Mouse (Mus musculus) MEL (cell line): ENCODE data around the gene Abl1. TPM values are rescaled to one million over a fixed set of nuclear protein-coding genes. Genes with fewer than 3 reads are reported as not detected.

Source experiments
- DNase-seq: peaks from one replicate; pipeline ENCODE4 v3.0.0; 2011; ENCODE audit warnings: low read depth, low spot score
- H3K27ac ChIP-seq: 2 replicates; pipeline ENCODE4 v1.5.1; 2012; ENCODE audit warnings: low read depth, mild to moderate bottlenecking, control low read depth, low read length, moderate library complexity; ENCODE audit not compliant: control insufficient read depth
- H3K27me3 ChIP-seq, 2 experiments: fragments of 150-350 bp in 1 of 2; sonication (generic) in 1 of 2; 2 replicates each; pipeline ENCODE4 v1.6.1; 2012; ENCODE audit warnings: low read length in 2 of 2, mild to moderate bottlenecking in 2 of 2, improper control_type of control experiment in 1 of 2, moderate library complexity in 1 of 2; ENCODE audit not compliant: insufficient read depth in 2 of 2, control insufficient read depth in 1 of 2
- H3K36me3 ChIP-seq, 2 experiments: 2 replicates each; pipeline ENCODE4 v1.6.1; 2012 to 2014; ENCODE audit warnings: low read length in 2 of 2, improper control_type of control experiment in 1 of 2, inconsistent platforms in 1 of 2, mild to moderate bottlenecking in 1 of 2; ENCODE audit not compliant: insufficient read depth in 2 of 2, control insufficient read depth in 1 of 2
- H3K4me1 ChIP-seq, 2 experiments: fragments of 150-350 bp in 1 of 2; sonication (generic) in 1 of 2; 2 replicates each; pipeline ENCODE4 v1.6.1; 2012; ENCODE audit warnings: low read length in 2 of 2, improper control_type of control experiment in 1 of 2, mild to moderate bottlenecking in 1 of 2; ENCODE audit not compliant: insufficient read depth in 2 of 2, control insufficient read depth in 1 of 2
- H3K4me3 ChIP-seq, 2 experiments: fragments of 150-350 bp in 1 of 2; sonication (generic) in 1 of 2; 2 replicates each; pipeline ENCODE4 v1.5.1; 2012; ENCODE audit warnings: low read depth in 2 of 2, low read length in 2 of 2, mild to moderate bottlenecking in 2 of 2, moderate library complexity in 2 of 2, control low read depth in 1 of 2, improper control_type of control experiment in 1 of 2; ENCODE audit not compliant: control insufficient read depth in 1 of 2, insufficient read depth in 1 of 2
- H3K79me2 ChIP-seq: 2 replicates; pipeline ENCODE4 v1.6.1; 2012; ENCODE audit warnings: mild to moderate bottlenecking, low read length, moderate library complexity; ENCODE audit not compliant: control insufficient read depth, poor library complexity, insufficient read depth
- H3K9ac ChIP-seq: 2 replicates; pipeline ENCODE4 v1.6.1; 2012; ENCODE audit warnings: low read depth, mild to moderate bottlenecking, control low read depth, low read length, moderate library complexity; ENCODE audit not compliant: control insufficient read depth, poor library complexity, severe bottlenecking
- H3K9me3 ChIP-seq: fragments of 150-350 bp; sonication (generic); replicated peaks from 2 replicates; pipeline ENCODE4 v1.6.1; 2012; ENCODE audit warnings: mild to moderate bottlenecking, low read length, improper control_type of control experiment, moderate library complexity; ENCODE audit not compliant: insufficient read depth
- CTCF ChIP-seq, 3 experiments: IDR thresholded peaks in 2 of 3; conservative IDR thresholded peaks in 1 of 3; 2 replicates each; pipeline ENCODE4 v1.5.1; 2011 to 2012; ENCODE audit warnings: low read length in 3 of 3, low read depth in 2 of 3, mild to moderate bottlenecking in 2 of 3, improper control_type of control experiment in 1 of 3, inconsistent platforms in 1 of 3, mixed read lengths in 1 of 3, moderate library complexity in 1 of 3; ENCODE audit not compliant: control insufficient read depth in 1 of 3, insufficient read depth in 1 of 3, poor library complexity in 1 of 3, severe bottlenecking in 1 of 3
- EP300 ChIP-seq, 2 experiments: IDR thresholded peaks; 2 replicates each; pipeline ENCODE4 v1.6.1; 2011; ENCODE audit warnings: improper control_type of control experiment in 2 of 2, low read length in 2 of 2, low read depth in 1 of 2, mild to moderate bottlenecking in 1 of 2
- GATA1 ChIP-seq: IDR thresholded peaks from 2 replicates; pipeline ENCODE4 v1.6.1; 2011; ENCODE audit warnings: low read depth, low read length, improper control_type of control experiment
- MAFK ChIP-seq: IDR thresholded peaks from 2 replicates; pipeline ENCODE4 v1.6.1; 2011; ENCODE audit warnings: low read depth, mild to moderate bottlenecking, low read length, improper control_type of control experiment, borderline replicate concordance
- MEF2A ChIP-seq: IDR thresholded peaks from 2 replicates; pipeline ENCODE4 v1.6.1; 2014; ENCODE audit warnings: low read depth, mild to moderate bottlenecking, inconsistent platforms, low read length, improper control_type of control experiment; ENCODE audit not compliant: poor library complexity, insufficient replicate concordance, severe bottlenecking; ENCODE audit errors: extremely low read depth
- POLR2A ChIP-seq, 2 experiments: IDR thresholded peaks; 2 replicates each; pipeline ENCODE4 v1.6.1; 2011 to 2012; ENCODE audit warnings: low read length in 2 of 2, mild to moderate bottlenecking in 2 of 2, control low read depth in 1 of 2, improper control_type of control experiment in 1 of 2, low read depth in 1 of 2, moderate library complexity in 1 of 2; ENCODE audit not compliant: control insufficient read depth in 1 of 2, insufficient read depth in 1 of 2, poor library complexity in 1 of 2
- POLR2AphosphoS5 ChIP-seq: IDR thresholded peaks from 2 replicates; pipeline ENCODE4 v1.6.1; 2012; ENCODE audit warnings: low read depth, borderline replicate concordance, mild to moderate bottlenecking, inconsistent platforms, low read length, moderate library complexity, mixed read lengths
- RAD21 ChIP-seq: IDR thresholded peaks from 2 replicates; pipeline ENCODE4 v1.6.1; 2011; ENCODE audit warnings: mild to moderate bottlenecking, low read depth, low read length, improper control_type of control experiment
- SMC3 ChIP-seq: IDR thresholded peaks from 2 replicates; pipeline ENCODE4 v1.6.1; 2011; ENCODE audit warnings: low read depth, low read length, improper control_type of control experiment
- TAL1 ChIP-seq: IDR thresholded peaks from 2 replicates; pipeline ENCODE4 v1.6.1; 2012; ENCODE audit warnings: mild to moderate bottlenecking, inconsistent platforms, low read length, moderate library complexity, mixed read lengths
- ZKSCAN1 ChIP-seq: IDR thresholded peaks from 2 replicates; pipeline ENCODE4 v1.6.1; 2012; ENCODE audit warnings: low read depth, mild to moderate bottlenecking, inconsistent platforms, low read length, improper control_type of control experiment, moderate library complexity
- ZNF384 ChIP-seq: IDR thresholded peaks from 2 replicates; pipeline ENCODE4 v1.6.1; 2012; ENCODE audit warnings: low read depth, mild to moderate bottlenecking, inconsistent platforms, low read length, improper control_type of control experiment
- polyA plus RNA-seq, 2 experiments: library from polyadenylated mRNA; stranded (reverse) in 1 of 2; unstranded in 1 of 2; fragments of >175 nt in 1 of 2; fragments of >200 nt in 1 of 2; gene quantifications; 2 replicates each; pipeline versions ENCODE4 v1.2.1 to v1.2.4; 2012; ENCODE audit warnings: low replicate concordance in 2 of 2, low read depth in 1 of 2; ENCODE audit not compliant: insufficient read length in 2 of 2, insufficient read depth in 1 of 2, missing spikeins in 1 of 2
- total RNA-seq: library from RNA; depleted of rRNA; stranded (reverse); fragments of 300-350 nt; gene quantifications from 2 replicates; pipeline ENCODE4 v1.2.3, GENCODE M21; 2012; rRNA removed

Gene Abl1
- total and polyA plus RNA-seq, 3 experiments: 21.3 to 47.1 TPM; not detected in 1

DNA sequence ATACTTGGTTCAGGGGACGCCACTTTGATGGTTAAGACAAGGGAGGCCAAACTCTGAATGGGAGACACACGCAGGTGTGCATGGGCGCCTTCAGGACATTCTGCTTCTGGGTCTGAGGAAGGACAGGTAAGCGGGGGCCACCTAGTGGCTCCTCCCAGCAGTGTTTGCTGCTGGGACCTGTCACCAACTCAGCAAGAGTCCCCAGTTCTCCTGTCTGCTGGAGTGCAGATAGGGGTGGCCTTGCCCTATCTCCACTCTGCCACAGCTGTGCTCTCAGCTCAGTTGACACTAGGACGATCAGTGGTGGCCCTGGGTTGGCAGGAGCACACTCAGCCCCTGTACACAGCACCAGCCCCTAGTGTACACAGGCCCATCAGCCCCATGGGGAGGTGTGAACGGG lies 159.7 kb downstream of the Abl1 start:
- no peaks in the 10 kb centered on the region for H3K9me3 ChIP-seq
- no peak overlapping the region for H3K27ac ChIP-seq
- H3K27me3 ChIP-seq: no peaks in the 10 kb centered on the region
- peak; percentile 20 for TF ChIP-seq TAL1
- no peak for TF ChIP-seq ZKSCAN1
- no peak for TF ChIP-seq MAFK
- peak; percentile 21; the same call in 1 of the 2 replicates for TF ChIP-seq GATA1
- no peak; a peak in 1 of 4 replicates for TF ChIP-seq EP300 (IDR thresholded peaks at IDR 0.05; ENCODE audit: low read depth in 1 of 2, low read length in 2 of 2)
- peak; percentile 51 to 76 (median 66); a peak in 5 of 6 replicates for TF ChIP-seq CTCF (IDR thresholded peaks at IDR 0.05 in 2 of 3, conservative IDR thresholded peaks at IDR 0.05 in 1 of 3; ENCODE audit: control insufficient read depth in 1 of 3, insufficient read depth in 1 of 3, low read depth in 2 of 3, low read length in 3 of 3, poor library complexity in 1 of 3, severe bottlenecking in 1 of 3)
- TF ChIP-seq SMC3: peak; percentile 64
- peak; percentile 56; the same call in 1 of the 2 replicates for TF ChIP-seq POLR2AphosphoS5
- peak; percentile 50 for TF ChIP-seq RAD21
- H3K79me2 ChIP-seq: no peaks in the 10 kb centered on the region
- no peak overlapping the region for H3K9ac ChIP-seq
- H3K36me3 ChIP-seq: no peaks in the 10 kb centered on the region
- H3K4me3 ChIP-seq: no peak overlapping the region
- no peaks in the 10 kb centered on the region for H3K4me1 ChIP-seq
- DNase-seq: peak; percentile 62

GRCm38 (mm10) chr2:31850141-31850540 lies 162.0 kb downstream of the Abl1 start:
- Histone ChIP-seq H3K27me3 (no peaks in the 10 kb centered on the region), H3K36me3 (no peaks in the 10 kb centered on the region), H3K27ac (no peak overlapping the region), H3K9ac (no peak overlapping the region), H3K4me1 (no peaks in the 10 kb centered on the region), H3K9me3 (no peaks in the 10 kb centered on the region), H3K4me3 (no peak overlapping the region), H3K79me2 (no peaks in the 10 kb centered on the region)
- DNase-seq: no peak
- no peak for TF ChIP-seq POLR2A (IDR thresholded peaks at IDR 0.05; ENCODE audit: control insufficient read depth in 1 of 2, insufficient read depth in 1 of 2, low read depth in 1 of 2, low read length in 2 of 2, poor library complexity in 1 of 2)
- TF ChIP-seq ZKSCAN1: no peak
- TF ChIP-seq GATA1: no peak
- TF ChIP-seq ZNF384: no peak
- no peak for TF ChIP-seq RAD21
- TF ChIP-seq MEF2A: no peak
- TF ChIP-seq, all 39 proteins: peak for 0

Other genes starting within 250 kb of the Abl1 start
- gene Ass1, start 218.2 kb upstream of the Abl1 start, total RNA-seq: 45.0 and 49.7 TPM in 2 replicates
- 10 to 100 TPM in 1 of 2 experiments, not detected in 1; 88.0 TPM for gene Ass1, start 218.2 kb upstream of the Abl1 start, polyA plus RNA-seq
- 42.2 and 44.7 TPM in 2 replicates for gene Fubp3, start 115.7 kb upstream of the Abl1 start, total RNA-seq
- 10 to 100 TPM in 1 of 2 experiments, not detected in 1; 80.0 TPM for gene Fubp3, start 115.7 kb upstream of the Abl1 start, polyA plus RNA-seq
- not detected in 2 replicates for gene Prdm12, start 48.3 kb upstream of the Abl1 start, total RNA-seq
- not detected for gene Prdm12, start 48.3 kb upstream of the Abl1 start, polyA plus RNA-seq
- 138 and 172 TPM in 2 replicates for gene Exosc2, start 17.7 kb upstream of the Abl1 start, total RNA-seq
- 100 to 1,000 TPM; 128 to 219 TPM for gene Exosc2, start 17.7 kb upstream of the Abl1 start, polyA plus RNA-seq
- gene Qrfp, start 122.2 kb downstream of the Abl1 start, total RNA-seq: not detected in 2 replicates
- under 1 TPM in 1 of 2 experiments, not detected in 1; 0.13 TPM for gene Qrfp, start 122.2 kb downstream of the Abl1 start, polyA plus RNA-seq
- gene Fibcd1, start 157.6 kb downstream of the Abl1 start, total RNA-seq: not detected in 2 replicates
- not detected for gene Fibcd1, start 157.6 kb downstream of the Abl1 start, polyA plus RNA-seq
- gene Lamc3, start 198.9 kb downstream of the Abl1 start, total RNA-seq: not detected in 2 replicates
- not detected for gene Lamc3, start 198.9 kb downstream of the Abl1 start, polyA plus RNA-seq